Mouse (Mus musculus): Measurements from ENCODE around the gene 1700028K03Rik.

- TF ChIP-seq CTCF (IDR thresholded peaks at IDR 0.05): no peak
- no peak for TF ChIP-seq POLR2A (IDR thresholded peaks at IDR 0.05; ENCODE audit: insufficient read depth, low read depth, low read length)
Measured at GRCm38 (mm10) chr5:107515453-107515852, 19.1 kb upstream of the 1700028K03Rik start.

All from heart, adult 2 months (tissue).